Mouse (Mus musculus): ENCODE data around the gene Mettl17.

DNA sequence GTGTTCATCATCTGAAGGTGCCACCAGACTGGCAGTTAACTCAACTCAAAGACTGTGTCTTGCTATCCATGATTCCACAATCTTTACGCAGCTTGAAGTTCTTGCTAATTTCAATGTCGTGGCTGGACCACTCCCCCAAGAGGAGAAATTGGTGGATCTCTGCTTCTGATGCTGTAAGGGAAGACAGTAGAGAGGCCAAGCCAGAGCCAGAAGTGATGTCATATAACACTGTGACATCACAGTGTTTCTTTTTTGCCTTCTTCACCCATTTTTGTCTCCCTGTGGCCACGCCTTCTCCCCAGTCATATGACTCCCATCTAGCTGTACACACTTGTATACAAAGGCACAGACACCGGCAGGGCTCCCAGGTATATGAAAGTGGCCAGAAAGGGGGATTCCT is 33.5 kb downstream of the Mettl17 start, which contains the start of gene Tppp2:
- TF ChIP-seq GATA1 (IDR thresholded peaks at IDR 0.05; ENCODE audit: borderline replicate concordance, low read length) = no peak
- no peak for TF ChIP-seq FLI1 (IDR thresholded peaks at IDR 0.05; ENCODE audit: low read length)
